Mouse (Mus musculus): ENCODE measurements around the gene Gramd1b. TPM values are rescaled to one million over a fixed set of nuclear protein-coding genes. Genes with fewer than 3 reads are reported as not detected.
A peak's percentile ranks its signal among the peaks of the same experiment; 100 is the strongest.

The Gramd1b gene
- polyA plus RNA-seq, 2 experiments from 2014 or later, result 48.7 to 68.0 TPM

- no peak for ATAC-seq
These were observed 198.9 kb downstream of the Gramd1b start for GRCm38 (mm10) chr9:40332326-40332725.

- ATAC-seq, result no peak
These were observed 199.5 kb downstream of the Gramd1b start for GRCm38 (mm10) chr9:40331411-40332286.

DNA sequence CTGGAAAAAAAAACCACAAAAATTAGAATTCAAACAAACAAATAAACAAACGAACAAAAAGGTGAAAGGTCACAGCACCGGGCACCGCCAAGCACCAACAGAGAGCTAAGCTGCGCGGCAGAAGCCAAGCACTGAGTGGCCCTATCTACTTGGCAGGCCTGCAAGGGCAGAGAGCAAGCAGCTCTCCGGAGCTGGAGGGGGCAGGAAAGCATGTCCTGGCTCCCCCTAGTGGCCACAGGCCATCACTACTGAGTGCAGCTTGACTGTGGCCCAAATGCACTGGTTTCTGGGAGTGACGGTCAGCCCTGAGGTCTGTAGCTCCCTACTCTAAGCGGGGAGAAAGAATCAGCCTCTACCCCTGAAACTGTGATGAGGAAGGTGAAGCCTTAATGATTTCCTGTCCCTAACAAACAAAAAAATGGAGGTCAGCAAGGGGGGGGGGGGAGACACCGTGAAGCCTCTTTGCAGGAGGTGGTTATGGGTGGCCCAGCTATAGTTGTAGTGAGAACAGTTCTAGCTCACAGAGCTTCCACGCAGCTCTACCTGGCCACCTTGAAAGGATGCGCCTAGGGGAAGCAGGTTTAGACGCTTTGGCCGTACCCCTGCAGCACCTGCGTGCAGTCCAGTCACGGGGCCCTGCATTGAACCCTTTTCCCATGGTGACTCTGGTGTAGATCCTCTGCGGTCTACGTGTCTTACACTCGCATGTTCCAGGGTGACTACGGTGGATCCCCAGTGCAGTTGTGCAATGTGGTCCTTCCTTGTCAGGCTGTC is 200.4 kb downstream of the Gramd1b start:
- peak; percentile 73 for ATAC-seq

- no peak for ATAC-seq
These were observed 204.8 kb downstream of the Gramd1b start for GRCm38 (mm10) chr9:40326260-40326915.

DNA sequence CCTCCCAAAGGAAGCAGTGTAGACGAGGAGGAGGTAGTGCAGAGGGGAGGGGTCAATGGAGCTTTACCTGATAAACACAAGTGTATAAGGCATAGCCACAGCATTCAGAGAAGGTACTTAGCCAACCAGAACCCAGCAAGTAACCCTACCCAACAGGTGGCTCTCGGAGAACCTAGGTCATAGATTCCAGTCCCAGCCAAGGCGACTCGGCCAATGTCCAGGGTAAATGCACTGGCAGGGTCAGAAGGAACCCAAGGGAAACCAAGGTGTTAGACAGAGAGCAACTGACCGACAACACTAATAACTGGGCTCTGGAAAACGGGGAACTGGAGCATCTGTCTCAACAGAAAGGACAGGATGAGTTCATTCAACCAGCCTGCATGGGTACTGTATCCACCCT is 206.4 kb downstream of the Gramd1b start:
- no peak for ATAC-seq

GRCm38 (mm10) chr9:40324232-40324792 is 206.9 kb downstream of the Gramd1b start:
- no peak for ATAC-seq

DNA sequence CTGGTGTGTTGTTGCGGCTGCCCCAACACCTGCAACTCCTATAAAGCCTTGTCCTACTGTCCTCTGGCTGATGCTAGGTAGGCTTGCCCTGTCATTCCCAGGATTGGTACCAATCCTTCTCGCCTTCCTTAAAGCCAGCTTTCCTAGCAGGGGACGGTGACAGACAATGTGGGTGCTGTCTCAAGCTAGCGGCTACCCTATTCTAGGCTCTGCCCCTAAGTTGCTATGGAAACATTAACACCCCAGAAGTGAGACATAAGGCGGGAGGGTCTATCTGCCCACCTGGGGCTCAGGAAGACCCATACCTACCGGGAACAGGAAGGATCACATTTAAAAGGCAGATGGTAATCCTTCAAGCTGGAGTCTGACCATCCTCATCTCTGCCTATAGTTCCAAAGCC is 207.4 kb downstream of the Gramd1b start:
- no peak for ATAC-seq

DNA sequence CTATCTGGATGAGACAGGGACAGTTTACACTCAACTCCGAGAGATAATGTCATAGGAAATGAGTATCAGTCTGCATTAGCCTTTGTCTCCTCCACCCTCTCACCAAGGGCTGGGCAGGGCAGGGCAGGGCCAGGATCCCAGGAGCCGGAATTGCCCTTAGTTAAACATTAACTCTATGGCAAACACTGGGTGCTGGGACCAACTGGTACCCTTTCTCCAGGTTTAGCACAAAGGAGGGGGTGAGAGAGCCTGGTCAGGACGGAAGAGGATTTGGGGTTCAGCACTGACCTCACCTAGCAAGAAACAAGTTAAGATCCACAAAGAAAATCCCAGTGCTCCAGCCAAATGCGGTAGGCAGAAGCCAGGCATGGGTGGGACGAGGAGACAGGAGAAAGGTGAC is 208.0 kb downstream of the Gramd1b start:
- no peak for ATAC-seq

DNA sequence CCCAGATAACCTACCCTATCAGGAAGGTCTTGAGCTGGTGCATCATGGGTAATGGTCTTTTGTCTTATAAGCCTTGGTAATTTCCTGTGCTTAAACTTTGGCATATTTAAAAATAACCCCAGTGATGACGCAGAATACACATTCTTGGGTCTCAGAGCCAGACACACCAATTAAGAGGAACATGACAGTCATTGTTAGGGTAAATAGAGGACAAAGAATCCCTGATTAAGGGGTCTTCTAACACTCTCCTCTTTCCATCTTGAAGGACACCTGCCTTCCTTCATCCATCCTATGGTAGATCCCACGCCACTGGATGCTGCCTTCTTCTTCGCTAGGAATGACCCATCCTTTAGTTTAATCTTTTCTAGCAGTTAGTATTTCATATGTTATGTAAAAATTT is 208.8 kb downstream of the Gramd1b start:
- no peak for ATAC-seq

- ATAC-seq, result no peak
These were observed 209.5 kb downstream of the Gramd1b start for GRCm38 (mm10) chr9:40321668-40322003.

DNA sequence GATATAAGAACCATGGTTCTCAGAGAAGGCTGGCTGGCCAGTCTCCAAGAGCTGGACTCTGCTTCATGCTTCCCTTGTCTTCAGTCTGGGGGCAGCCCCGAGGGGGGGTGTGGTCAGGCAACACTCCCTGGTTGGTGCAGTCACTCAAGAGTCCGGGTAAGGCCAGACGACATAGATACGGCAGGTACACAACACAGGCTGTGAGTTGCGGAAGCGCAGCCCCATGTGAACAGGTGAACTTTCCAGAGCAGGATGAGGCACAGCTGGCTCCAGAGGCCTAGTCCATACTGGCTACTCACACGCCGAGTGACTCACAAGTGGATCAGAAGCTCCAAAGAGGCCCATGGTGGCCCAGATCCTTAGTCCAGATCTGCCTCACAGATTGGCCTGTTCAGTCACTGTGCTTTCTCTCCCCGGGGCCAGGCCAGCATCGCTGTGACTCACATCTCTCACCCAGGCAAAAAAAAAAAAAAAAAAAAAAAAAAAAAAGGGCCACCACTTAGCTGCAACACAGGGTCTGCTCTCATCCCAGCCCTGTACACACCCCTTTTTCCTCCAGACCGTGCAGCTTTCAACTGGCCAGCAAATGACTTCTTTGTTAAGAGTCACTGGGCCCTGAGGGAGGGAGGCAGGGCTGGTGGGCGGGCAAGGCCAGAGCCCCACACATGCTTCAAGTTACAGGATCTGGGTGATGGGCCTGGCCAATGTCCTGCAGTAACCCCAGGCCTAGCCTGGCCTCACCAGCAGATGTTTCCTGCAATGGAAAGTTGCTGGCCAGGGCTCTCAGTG is 210.1 kb downstream of the Gramd1b start:
- ATAC-seq, result no peak

- no peak for ATAC-seq
These were observed 210.8 kb downstream of the Gramd1b start for GRCm38 (mm10) chr9:40320405-40320804.

- no peak for ATAC-seq
These were observed 212.4 kb downstream of the Gramd1b start for GRCm38 (mm10) chr9:40318771-40319170.

DNA sequence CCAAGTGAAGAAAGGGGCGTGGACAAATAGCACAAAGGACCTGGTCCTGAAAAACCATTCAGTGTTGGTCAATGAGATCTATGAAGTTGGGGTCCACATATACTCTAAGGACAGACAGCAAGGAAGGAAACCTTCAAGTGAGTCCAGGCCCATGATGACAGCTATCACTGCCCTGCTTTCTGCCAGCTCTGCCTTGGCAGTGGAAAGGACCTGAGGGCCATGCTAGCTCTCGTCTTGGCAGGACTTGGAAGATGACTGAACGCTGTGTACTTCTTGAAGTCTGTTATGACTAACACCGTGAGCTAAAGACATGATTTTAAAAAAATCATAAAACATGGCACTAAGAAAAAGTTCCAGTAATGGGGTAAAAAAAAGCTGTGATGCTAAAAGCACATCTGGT is 213.4 kb downstream of the Gramd1b start:
- no peak for ATAC-seq

DNA sequence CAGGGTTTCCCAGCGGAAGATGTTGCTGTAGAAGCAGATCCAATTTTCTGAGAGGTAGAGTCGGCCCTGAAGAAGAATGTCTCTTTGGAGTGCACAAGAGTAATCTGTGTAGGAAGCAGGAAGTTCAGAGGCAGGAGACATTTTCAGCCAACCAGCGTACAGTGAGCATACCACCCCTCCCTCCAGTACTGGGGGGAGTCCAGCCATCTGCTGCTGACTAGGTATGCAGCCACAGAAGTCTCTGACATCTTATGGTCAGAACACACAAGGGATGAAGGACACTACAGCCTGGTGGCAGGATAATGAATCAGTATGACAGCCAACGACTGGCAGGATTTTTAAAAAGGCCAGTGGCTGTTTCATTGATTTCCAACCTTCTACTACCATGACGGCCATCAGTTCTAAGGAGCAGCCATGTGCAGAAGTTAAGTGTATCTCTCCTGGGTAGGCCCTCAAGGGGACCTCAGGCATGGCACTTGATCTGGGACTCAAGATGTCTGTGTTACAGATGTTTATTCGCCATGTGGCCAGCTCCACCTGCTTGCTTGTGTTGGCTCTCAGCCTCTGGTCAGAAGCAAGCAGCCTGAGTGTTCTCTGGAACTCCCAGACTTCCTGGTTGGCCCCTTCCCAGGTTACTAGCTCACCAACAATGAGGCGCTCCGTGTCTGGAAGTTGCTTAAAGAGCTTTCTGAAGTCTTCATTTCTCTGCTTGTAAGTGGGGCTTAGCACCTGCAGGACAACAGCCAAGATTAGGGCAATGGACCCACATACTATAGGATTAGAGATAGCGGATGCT is 214.1 kb downstream of the Gramd1b start:
- ATAC-seq, result no peak

DNA sequence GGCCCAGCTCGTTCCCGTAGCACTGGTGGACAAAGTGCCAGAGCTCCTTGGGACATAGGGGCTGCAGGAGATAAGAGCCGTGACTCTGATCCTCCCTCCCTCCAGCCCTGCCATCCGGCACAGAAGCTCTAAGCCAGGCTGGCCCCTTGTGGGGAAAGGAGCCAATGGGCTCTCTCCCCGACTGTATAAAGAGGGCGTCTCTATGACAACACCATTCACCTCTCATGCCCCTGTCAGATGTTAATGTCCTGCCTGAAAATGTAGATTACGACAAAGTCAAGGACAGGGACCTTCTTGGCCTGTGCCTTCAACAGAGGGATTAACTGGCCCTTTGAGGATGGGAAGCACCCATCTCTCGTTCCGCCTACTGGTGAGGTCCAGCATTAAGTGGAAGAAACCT is 219.4 kb downstream of the Gramd1b start:
- no peak for ATAC-seq

GRCm38 (mm10) chr9:40309876-40310275 is 221.3 kb downstream of the Gramd1b start:
- no peak for ATAC-seq

- no peak for ATAC-seq
These were observed 223.9 kb downstream of the Gramd1b start for GRCm38 (mm10) chr9:40307311-40307710.

GRCm38 (mm10) chr9:40304243-40304642 is 226.9 kb downstream of the Gramd1b start:
- no peak for ATAC-seq

- ATAC-seq, result no peak
These were observed 228.8 kb downstream of the Gramd1b start for GRCm38 (mm10) chr9:40302375-40302774.

DNA sequence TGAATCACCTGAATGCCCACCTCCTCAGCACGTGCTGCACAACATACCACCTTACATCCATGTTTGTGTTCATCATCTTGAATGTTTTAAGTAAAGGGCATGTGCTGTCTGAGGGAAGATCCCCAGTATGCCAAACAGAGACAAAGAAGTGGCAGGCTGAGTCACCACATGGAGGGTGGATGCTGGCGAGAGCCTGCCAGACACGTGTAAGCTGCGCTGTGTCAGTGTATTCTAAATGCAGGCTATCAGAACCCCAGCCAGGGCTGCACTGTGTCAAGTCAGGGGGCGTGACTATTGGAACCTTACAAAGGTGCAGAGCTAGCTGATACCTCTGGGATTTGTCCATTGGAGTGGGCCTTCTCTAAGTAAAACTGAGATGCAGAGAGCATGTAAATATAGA is 229.7 kb downstream of the Gramd1b start:
- ATAC-seq, result no peak

All from activated CD4-positive, CD25-positive, alpha-beta regulatory T cell, adult 4 months (primary cell).